Mouse (Mus musculus) kidney, postnatal 10 days (tissue): Measurements from ENCODE around the gene Tmod4.

ENCODE experiments used
- DNase-seq: peaks from one replicate; pipeline ENCODE4 v3.0.0; 2021; ENCODE audit warnings: mixed read lengths

Tmod4 gene

GRCm38 (mm10) chr3:95174011-95174592 lies 49.8 kb downstream of the Tmod4 start:
- peak; percentile 95 for DNase-seq

- DNase-seq = no peak
Measured at GRCm38 (mm10) chr3:95176500-95176899, 52.2 kb downstream of the Tmod4 start.

- no peak for DNase-seq
Measured at GRCm38 (mm10) chr3:95177583-95177982, 53.3 kb downstream of the Tmod4 start.
